ENCODE assay signal across 8 mouse cellular contexts in genomic region chr9:122351303-122352024, GRCm38 (mm10). TPM values are rescaled to one million over a fixed set of nuclear protein-coding genes. Genes with fewer than 3 reads are reported as not detected.
DNase-seq lines count a peak whose midpoint lies in the region; ATAC-seq lines count a peak whose summit lies in the region.

TSS of gene Abhd5 (plus strand) at chr9:122351608.

- H3K36me3 ChIP-seq in heart, embryonic 14.5 days (ENCODE audit: control insufficient read depth, insufficient read depth, low read length), result no peaks in the 10 kb centered on the region
- no peaks in the 10 kb centered on the region for H3K36me3 ChIP-seq in liver, embryonic 13.5 days
- no peaks in the 10 kb centered on the region for H3K36me3 ChIP-seq in stomach, embryonic 16.5 days (ENCODE audit: control insufficient read depth, insufficient read depth, low read length)

- under 1% methylated on average over 73 of the region's 84 CpGs for WGBS in heart, embryonic 14.5 days
- 1% methylated on average over 83 of the region's 84 CpGs for WGBS in liver, embryonic 13.5 days (ENCODE audit: insufficient replicate concordance)
- WGBS in stomach, embryonic 16.5 days, result under 1% methylated on average over 83 of the region's 84 CpGs

- peak; percentile 97 for DNase-seq in CD4-positive, CD25-positive, alpha-beta regulatory T cell, adult 2 months (ENCODE audit: low read depth, low spot score)
- DNase-seq in fibroblast of lung, adult 2 months (ENCODE audit: low read depth), result peak; percentile 88
- peak; percentile 98 for DNase-seq in kidney, postnatal 14 days
- DNase-seq in liver, embryonic 13.5 days, result peak; percentile 91
- DNase-seq in neural tube, embryonic 10.5 days (ENCODE audit: extremely low spot score, low spot score), result peak; percentile 91

- peaks cover 10% of the 10 kb centered on the region; the same call in 1 of the 2 replicates for H3K4me1 ChIP-seq in brown adipose tissue, adult 24 weeks (ENCODE audit: control insufficient read depth, insufficient read depth, insufficient read length, low read length)
- H3K4me1 ChIP-seq in heart, embryonic 14.5 days (ENCODE audit: control insufficient read depth in 2 of 2, insufficient read depth in 2 of 2, low read length in 2 of 2), result peaks cover 6 to 11% of the 10 kb centered on the region in 2 experiments; a peak in 3 of 4 replicates
- peaks cover 78% of the 10 kb centered on the region for H3K4me1 ChIP-seq in liver, embryonic 13.5 days (replicated peaks)
- H3K4me1 ChIP-seq in stomach, embryonic 16.5 days (ENCODE audit: control insufficient read depth, insufficient read depth, low read length), result peaks cover 6% of the 10 kb centered on the region

- no peaks in the 10 kb centered on the region for H3K27me3 ChIP-seq in heart, embryonic 14.5 days (ENCODE audit: control insufficient read depth, insufficient read depth, low read length)
- H3K27me3 ChIP-seq in liver, embryonic 13.5 days, result no peaks in the 10 kb centered on the region
- H3K27me3 ChIP-seq in stomach, embryonic 16.5 days (ENCODE audit: control insufficient read depth, insufficient read depth, low read length), result no peaks in the 10 kb centered on the region

- peak within 1 kb of the TSS; percentile 86 for H3K27ac ChIP-seq in brown adipose tissue, adult 24 weeks (replicated peaks; ENCODE audit: low read depth, low read length)
- peak within 1 kb of the TSS; percentile 73 to 81 for H3K27ac ChIP-seq in heart, embryonic 14.5 days (replicated peaks in 1 of 2; ENCODE audit: control insufficient read depth in 1 of 2, insufficient read depth in 1 of 2, low read depth in 2 of 2, low read length in 2 of 2)
- H3K27ac ChIP-seq in liver, embryonic 13.5 days, result peak within 1 kb of the TSS; percentile 88
- H3K27ac ChIP-seq in stomach, embryonic 16.5 days (ENCODE audit: low read length), result peak within 1 kb of the TSS; percentile 62

- peak; percentile 96 for ATAC-seq in heart, embryonic 14.5 days (ENCODE audit: insufficient number of reproducible peaks, insufficient read depth, low FRiP score, low read depth)
- ATAC-seq in liver, embryonic 13.5 days (ENCODE audit: low read depth), result peak; percentile 92
- ATAC-seq in stomach, embryonic 16.5 days (ENCODE audit: insufficient read depth, low FRiP score), result peak; percentile 97

- no peaks in the 10 kb centered on the region for H3K9me3 ChIP-seq in heart, embryonic 14.5 days (ENCODE audit: control insufficient read depth, low read length)
- H3K9me3 ChIP-seq in liver, embryonic 13.5 days (replicated peaks), result no peaks in the 10 kb centered on the region
- no peaks in the 10 kb centered on the region for H3K9me3 ChIP-seq in stomach, embryonic 16.5 days (replicated peaks; ENCODE audit: control insufficient read depth, low read length)

- peak within 1 kb of the TSS; percentile 79 for H3K4me3 ChIP-seq in brown adipose tissue, adult 24 weeks (ENCODE audit: insufficient read depth, low read depth, low read length)
- peak within 1 kb of the TSS; percentile 73 to 82 for H3K4me3 ChIP-seq in heart, embryonic 14.5 days (ENCODE audit: control insufficient read depth in 1 of 2, insufficient read depth in 1 of 2, low read depth in 1 of 2, low read length in 2 of 2)
- peak within 1 kb of the TSS; percentile 94 for H3K4me3 ChIP-seq in liver, embryonic 13.5 days (replicated peaks)
- peak within 1 kb of the TSS; percentile 82 for H3K4me3 ChIP-seq in stomach, embryonic 16.5 days (replicated peaks; ENCODE audit: low read length)

- peak within 1 kb of the TSS; percentile 92 for H3K9ac ChIP-seq in heart, embryonic 14.5 days (ENCODE audit: low read length)
- H3K9ac ChIP-seq in liver, embryonic 13.5 days, result peak within 1 kb of the TSS; percentile 96
- H3K9ac ChIP-seq in stomach, embryonic 16.5 days (ENCODE audit: low read length), result peak within 1 kb of the TSS; percentile 95

- H3K4me2 ChIP-seq in heart, embryonic 14.5 days (ENCODE audit: low read length), result peak within 1 kb of the TSS; percentile 76
- H3K4me2 ChIP-seq in liver, embryonic 13.5 days, result peak within 1 kb of the TSS; percentile 87
- H3K4me2 ChIP-seq in stomach, embryonic 16.5 days (ENCODE audit: low read depth, low read length), result peak within 1 kb of the TSS; percentile 78

RNA-seq across cellular contexts. Expression of gene Abhd5, which starts in this region (rescaled TPM):
- polyA plus RNA-seq in brown adipose tissue, adult 24 weeks (2012; ENCODE audit: insufficient read depth, insufficient read length, missing spikeins), result 94.5 and 164 TPM in 2 replicates
- polyA plus RNA-seq in heart, embryonic 14.5 days (2014; fragmentation: Nextera tagmentation; extraction: Ambion mirVana), result 21.6 and 23.8 TPM in 2 replicates
- polyA plus RNA-seq in liver, embryonic 13.5 days (2015; fragmentation: Nextera tagmentation; extraction: Ambion mirVana), result 21.4 and 26.3 TPM in 2 replicates
- polyA plus RNA-seq in stomach, embryonic 16.5 days (2015; fragmentation: Nextera tagmentation; extraction: Ambion mirVana), result 27.8 and 31.8 TPM in 2 replicates

Comparison
In these comparisons a context has a peak if more than half of its experiments do, and no peak if none do; other contexts are left out.
1. Peak in every context shown above with its lines: DNase-seq, ATAC-seq, H3K4me3 ChIP-seq and H3K27ac ChIP-seq.